Mouse (Mus musculus): ENCODE measurements around the gene Xkrx.

DNA sequence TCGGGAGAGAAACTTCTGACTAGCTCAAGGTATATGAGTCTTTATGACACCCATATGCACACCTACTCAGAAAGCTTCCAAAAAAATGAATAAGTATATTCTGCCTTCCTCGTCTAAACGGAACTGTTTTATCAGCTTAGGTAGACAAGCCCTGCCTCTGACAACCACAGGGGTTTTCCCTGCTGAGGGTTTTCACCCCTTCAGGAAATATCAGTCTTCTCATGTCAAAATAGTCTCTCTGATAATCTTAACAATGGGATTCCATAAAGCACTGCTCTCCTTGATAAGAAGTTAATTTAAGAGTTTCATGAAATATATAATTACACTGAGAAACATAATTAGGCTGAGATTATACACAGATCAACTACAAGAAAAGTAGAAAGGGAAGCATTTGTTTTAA, 50.1 kb downstream of the Xkrx start:
- no peak for TF ChIP-seq EP300 (IDR thresholded peaks at IDR 0.05)
- TF ChIP-seq CTCF (IDR thresholded peaks at IDR 0.05): no peak

Data from lung, postnatal 0 days (tissue).